Mouse (Mus musculus) neutrophil, adult 5-6 weeks (primary cell): ENCODE results near the gene Phpt1. TPM values are rescaled to one million over a fixed set of nuclear protein-coding genes. Genes with fewer than 3 reads are reported as not detected.
"Not testable (repeated sequence)": the region's sequence is repeated elsewhere in the genome, so short reads cannot be mapped to it uniquely, and the experiment has no call there.

Source experiments
- ATAC-seq: fragments of 151-379, 151-347 bp; 2 replicates; pipeline ENCODE4 v1.8.0; 2017; ENCODE audit warnings: mild to moderate bottlenecking, moderate TSS enrichment; ENCODE audit not compliant: insufficient number of reproducible peaks, poor library complexity, low FRiP score, severe bottlenecking; ENCODE audit errors: extremely low read depth
- total RNA-seq: library from RNA; stranded (forward); fragments of 200-1000 nt; gene quantifications from 2 replicates; pipeline ENCODE4 v1.2.3, GENCODE M21; 2017

Phpt1 gene
- total RNA-seq, 1 experiment from 2014 or later: 1.5 TPM

- no peak for ATAC-seq
These were observed 5.7 kb downstream of the Phpt1 start for GRCm38 (mm10) chr2:25569323-25569722.

- ATAC-seq: no peak
These were observed 6.5 kb downstream of the Phpt1 start for GRCm38 (mm10) chr2:25568473-25569019.

GRCm38 (mm10) chr2:25566558-25566957 is 8.5 kb downstream of the Phpt1 start:
- ATAC-seq: no peak

DNA sequence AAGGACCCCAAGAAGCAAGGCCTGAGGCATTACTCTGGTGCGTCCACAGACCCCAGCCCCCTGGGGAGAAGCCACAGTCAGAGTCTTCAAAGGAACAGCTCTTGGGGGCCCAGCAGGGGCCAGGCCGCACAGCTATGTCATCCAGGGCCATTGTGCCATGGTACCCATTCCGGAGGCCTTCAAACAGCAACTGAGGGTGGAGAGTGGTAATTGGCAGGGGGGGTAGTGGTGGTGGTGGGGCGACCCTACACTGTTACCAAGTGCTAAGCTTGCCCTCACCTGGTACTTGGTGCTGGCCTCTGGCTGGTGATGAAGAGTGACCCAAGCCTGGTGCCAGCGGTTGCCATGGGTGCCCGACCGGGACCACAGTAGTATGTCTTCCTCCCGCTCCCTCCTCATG is 9.3 kb downstream of the Phpt1 start:
- no peak for ATAC-seq

DNA sequence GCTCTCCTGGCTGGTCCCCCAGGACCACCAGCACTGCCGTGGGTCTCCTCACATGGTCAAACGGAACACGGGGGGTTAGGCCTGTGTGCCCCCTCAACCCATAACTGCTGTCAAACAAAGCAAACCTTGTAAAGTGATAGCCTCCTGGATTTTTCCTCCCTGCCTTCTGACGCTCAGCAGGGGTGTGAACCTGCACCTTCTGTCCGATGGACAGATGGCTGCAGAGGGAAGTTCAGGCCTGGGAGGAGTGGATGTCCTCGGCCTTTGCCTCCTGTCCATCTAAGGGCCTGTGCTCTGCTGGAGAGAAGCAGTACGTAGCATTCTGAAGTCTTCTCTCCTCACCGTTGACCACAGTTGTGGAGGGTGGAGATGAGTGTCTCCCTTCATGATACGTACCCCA is 13.1 kb downstream of the Phpt1 start:
- no peak for ATAC-seq

GRCm38 (mm10) chr2:25560551-25560950 is 14.5 kb downstream of the Phpt1 start:
- ATAC-seq: no peak

GRCm38 (mm10) chr2:25558774-25559173 is 16.2 kb downstream of the Phpt1 start:
- ATAC-seq: no peak

- ATAC-seq: no peak
These were observed 17.1 kb downstream of the Phpt1 start for GRCm38 (mm10) chr2:25557964-25558360.

DNA sequence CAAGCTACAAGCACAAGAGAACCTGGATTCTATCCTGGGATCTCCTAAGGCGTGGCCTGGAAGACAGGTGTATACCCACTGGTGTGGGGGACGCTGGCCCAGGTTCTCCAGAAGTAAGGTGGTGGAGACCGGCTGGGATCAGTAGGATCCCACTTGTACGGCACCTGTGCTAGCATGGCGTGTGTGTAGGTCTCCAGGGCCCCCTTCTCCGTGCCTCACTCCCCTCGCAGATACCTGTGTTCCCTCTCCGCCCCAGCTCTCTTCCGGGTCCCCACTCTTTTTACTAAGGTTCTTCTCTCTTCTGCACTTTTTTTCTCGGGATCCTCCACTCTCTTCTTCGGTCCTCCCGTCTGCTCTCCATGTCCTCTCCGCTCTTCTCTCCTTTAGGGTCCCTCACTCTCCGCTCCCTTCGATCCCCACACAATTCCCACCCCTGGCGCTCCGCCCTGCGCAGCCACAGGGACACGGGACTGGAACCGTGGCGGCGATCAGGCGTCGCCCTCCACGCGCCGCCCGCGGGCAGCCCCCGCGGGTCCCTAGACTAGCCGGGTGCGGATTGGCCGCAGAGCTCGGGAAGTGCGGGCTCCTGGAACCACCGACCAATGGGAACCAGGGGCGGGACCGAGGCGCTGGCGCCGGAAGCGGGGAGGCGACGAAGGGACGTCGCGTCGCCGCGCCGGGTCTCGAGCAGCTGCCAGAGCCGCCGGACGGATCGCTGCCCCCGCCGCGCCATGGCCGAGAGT is 17.6 kb downstream of the Phpt1 start, which contains the start of gene Edf1:
TSS of gene Edf1 (plus strand) at position 627 of the 743 bp plus-strand sequence.
- peak; percentile 93 for ATAC-seq

DNA sequence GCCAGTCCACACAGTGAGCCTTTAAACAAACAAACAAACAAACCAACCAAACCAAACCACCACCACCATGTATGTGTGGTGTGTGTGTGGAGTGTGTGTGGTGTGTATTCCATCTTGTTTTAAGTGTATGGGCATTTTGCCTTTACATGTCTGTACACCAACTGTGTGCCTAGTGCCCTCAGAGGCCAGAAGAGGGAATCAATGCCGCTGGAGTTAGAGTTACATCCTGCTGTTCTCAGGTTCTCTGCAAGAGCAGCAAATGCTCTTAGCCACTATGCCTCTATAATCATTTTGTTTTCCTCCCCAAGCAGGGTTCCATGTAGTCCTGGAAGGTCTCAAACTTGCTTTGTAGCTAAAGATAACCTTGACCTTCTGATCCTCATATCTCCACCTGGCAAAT is 18.7 kb downstream of the Phpt1 start:
- ATAC-seq: no peak

GRCm38 (mm10) chr2:25555479-25555878 is 19.5 kb downstream of the Phpt1 start:
- not testable (repeated sequence) for ATAC-seq

- not testable (repeated sequence) for ATAC-seq
These were observed 21.7 kb downstream of the Phpt1 start for GRCm38 (mm10) chr2:25553171-25553786.

DNA sequence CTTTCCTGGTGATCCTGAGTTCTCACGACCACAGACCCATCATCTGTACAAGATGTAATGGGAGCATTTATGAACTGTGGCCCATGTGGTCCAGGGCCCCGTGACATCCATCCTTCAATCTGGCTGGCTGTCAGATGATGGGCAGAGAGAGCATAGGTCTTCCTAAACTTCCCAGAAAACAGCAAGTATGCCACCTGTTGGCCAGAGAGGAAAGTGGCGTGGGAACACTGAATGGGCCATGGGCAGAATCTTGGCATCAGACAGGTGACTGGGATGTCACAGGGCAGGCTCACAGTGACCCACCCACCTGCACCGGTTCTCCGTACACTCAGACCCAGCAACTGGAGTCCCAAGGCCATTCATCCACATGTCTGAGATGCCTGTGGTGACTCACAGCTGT is 23.8 kb downstream of the Phpt1 start:
- ATAC-seq: no peak

GRCm38 (mm10) chr2:25549021-25549991 is 25.7 kb downstream of the Phpt1 start:
- ATAC-seq: peak; percentile 5; the same call in 1 of the 2 replicates

DNA sequence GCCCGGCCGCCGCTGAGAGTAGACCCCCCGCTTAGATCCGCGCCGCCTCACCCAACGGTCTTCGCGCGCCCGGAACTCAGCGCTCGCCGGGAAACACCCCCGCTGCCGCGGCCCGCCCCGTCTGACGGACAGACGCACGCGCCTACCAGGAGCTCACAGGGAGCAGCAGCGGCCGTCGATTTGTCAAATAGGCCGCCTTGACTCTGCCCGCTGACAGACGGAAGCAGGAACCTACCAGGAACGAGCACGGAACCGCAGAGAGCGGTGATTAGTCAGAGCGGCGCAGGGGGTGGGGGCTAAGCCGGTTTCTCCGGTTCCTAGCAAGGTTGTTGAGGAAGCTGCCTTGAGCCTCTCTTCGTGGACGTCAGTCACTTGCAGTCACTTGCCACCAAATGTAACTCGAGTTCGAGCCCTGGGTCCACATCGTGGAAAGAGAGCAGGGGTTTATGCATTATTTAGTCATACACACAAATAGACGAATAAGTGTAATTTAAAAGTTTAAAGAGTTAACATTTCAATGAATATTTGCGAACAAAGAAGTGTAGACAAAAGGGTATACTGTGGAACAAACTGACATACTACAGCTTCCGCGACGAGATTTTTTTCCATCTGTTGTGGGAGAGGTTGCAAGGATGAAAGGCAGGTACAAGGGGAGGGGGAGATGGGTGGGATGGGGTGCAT is 28.1 kb downstream of the Phpt1 start, which contains the start of gene Traf2:
TSS of gene Traf2 (minus strand) at position 130 of the 681 bp plus-strand sequence.
- ATAC-seq: peak; percentile 97

DNA sequence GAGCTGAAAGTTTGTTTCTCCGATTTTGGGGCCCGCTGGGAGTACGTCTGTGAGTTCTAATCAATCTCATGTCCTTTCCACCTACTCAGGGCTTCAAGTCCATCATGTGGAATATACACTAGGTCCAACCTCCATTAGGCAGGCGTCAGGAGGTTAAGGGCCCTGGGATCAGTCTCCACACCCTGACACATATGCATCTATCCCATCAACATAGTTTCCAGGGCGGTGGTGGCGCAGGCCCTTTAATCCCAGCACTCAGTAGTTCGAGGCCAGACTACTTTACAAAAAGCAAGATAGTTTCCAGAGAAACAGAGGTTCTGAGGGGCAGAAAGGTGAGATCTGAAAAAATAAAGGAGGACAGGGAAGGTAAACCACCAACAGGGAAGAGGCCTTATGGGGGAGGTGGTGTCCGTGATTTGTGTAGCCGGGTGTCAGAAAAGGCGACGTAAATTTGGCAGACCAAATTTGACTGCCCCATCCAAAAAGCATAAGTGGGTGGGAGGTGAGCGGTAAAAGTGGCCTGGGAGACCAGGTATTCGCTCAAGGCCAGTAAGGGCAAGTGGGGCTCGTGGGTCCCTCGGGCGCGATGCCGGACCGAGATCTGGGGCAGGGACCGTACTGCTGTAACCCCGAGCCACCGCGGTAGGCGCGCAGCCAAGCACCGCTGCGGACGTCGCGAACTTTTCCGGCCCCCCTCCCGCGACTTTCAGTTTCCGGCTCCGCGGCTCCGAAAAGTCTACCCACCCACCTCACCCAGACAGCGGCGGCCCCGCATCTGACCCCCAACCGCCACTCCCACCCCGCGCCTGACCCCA is 28.8 kb downstream of the Phpt1 start:
- ATAC-seq: no peak

- ATAC-seq: no peak
These were observed 33.2 kb downstream of the Phpt1 start for GRCm38 (mm10) chr2:25541644-25542367.
